Mouse (Mus musculus): ENCODE data around the gene Lpin2. TPM values are rescaled to one million over a fixed set of nuclear protein-coding genes. Genes with fewer than 3 reads are reported as not detected.

The Lpin2 gene
- 14.1 and 23.3 TPM in 2 replicates for polyA plus RNA-seq (2015; fragmentation: Nextera tagmentation; extraction: Ambion mirVana)

GRCm38 (mm10) chr17:71182211-71182721 lies at the start of gene Lpin2:
Gene Lpin2, plus strand, starts transcription at chr17:71182560.

Other genes starting within 250 kb of the Lpin2 start
- gene Myom1, start 179.9 kb upstream of the Lpin2 start, polyA plus RNA-seq (2015; fragmentation: Nextera tagmentation; extraction: Ambion mirVana) = 1.1 and 4.2 TPM in 2 replicates
- 543 and 551 TPM in 2 replicates for gene Myl12a, start 179.7 kb upstream of the Lpin2 start, polyA plus RNA-seq (2015; fragmentation: Nextera tagmentation; extraction: Ambion mirVana)
- gene Emilin2, start 129.4 kb downstream of the Lpin2 start, polyA plus RNA-seq (2015; fragmentation: Nextera tagmentation; extraction: Ambion mirVana) = 10.9 and 12.4 TPM in 2 replicates

All from adrenal gland, postnatal 0 days (tissue).